In the genomic region with DNA sequence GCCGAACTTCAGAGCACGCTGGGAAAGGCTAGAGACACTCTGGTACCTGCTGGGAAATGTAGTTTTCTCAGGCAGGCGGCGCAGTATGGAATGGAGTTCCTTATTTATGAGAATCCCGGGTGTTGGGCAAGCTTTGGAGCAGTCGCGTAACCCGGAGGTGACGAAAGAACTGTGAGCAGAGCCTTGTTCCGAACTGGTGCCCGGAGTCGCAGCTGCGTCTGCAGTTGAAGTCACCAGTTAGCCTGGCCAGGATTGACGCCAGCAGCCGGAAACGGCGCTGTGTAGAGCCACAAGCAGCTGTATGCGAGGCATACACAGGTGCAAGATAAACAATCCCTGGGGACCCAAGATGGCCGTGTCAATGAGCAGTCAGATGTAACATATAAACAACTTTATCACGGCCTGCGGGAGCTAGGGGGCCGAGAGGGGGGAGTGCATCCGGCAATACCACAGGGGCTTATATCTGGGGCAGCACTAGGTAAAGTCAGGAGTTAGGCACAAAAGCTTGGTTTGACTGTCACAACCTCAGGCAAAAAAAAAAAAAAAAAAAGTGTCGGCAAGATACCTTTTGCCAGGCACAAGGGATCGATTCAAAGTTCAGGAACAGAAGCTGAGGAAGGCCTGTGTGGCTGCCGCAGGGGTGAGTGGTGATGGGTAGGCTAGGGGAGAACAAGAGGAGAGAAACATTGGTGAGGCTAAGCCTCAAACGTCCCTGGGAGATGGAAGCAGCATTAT, we compare ENCODE assay signal across 8 mouse cellular contexts. TPM values are rescaled to one million over a fixed set of nuclear protein-coding genes. Genes with fewer than 3 reads are reported as not detected.
A peak's percentile ranks its signal among the peaks of the same experiment; 100 is the strongest.
DNase-seq lines count a peak whose midpoint lies in the region; ATAC-seq lines count a peak whose summit lies in the region.

A gene (minus strand): TSS at position 162 of the 735 bp plus-strand sequence.

- H3K4me1 ChIP-seq in hindbrain, embryonic 16.5 days (ENCODE audit: control insufficient read depth, insufficient read depth, low read depth, low read length), result peaks cover 15% of the 10 kb centered on the region

- H3K27ac ChIP-seq in hindbrain, embryonic 16.5 days (ENCODE audit: low read depth, low read length), result peak within 1 kb of the TSS; percentile 89

- H3K9me3 ChIP-seq in hindbrain, embryonic 16.5 days (ENCODE audit: control insufficient read depth, low read length), result no peaks in the 10 kb centered on the region

- 2% methylated on average over 27 of the region's 27 CpGs for WGBS in hindbrain, embryonic 16.5 days

- 0 out of 2 replicates have a peak, but pooled peaks cover 3% of the 10 kb centered on the region for H3K36me3 ChIP-seq in hindbrain, embryonic 16.5 days (ENCODE audit: control insufficient read depth, insufficient read depth, low read length)

- peak within 1 kb of the TSS; percentile 72 for H3K9ac ChIP-seq in hindbrain, embryonic 16.5 days (ENCODE audit: low read depth, low read length)

- peak within 1 kb of the TSS; percentile 43 for H3K4me3 ChIP-seq in hindbrain, embryonic 16.5 days (ENCODE audit: low read length)

- H3K4me2 ChIP-seq in hindbrain, embryonic 16.5 days (ENCODE audit: low read length), result peak within 1 kb of the TSS; percentile 74

- ATAC-seq in activated CD4-positive, CD25-positive, alpha-beta regulatory T cell, adult 4 months, result peak; percentile 87
- peak; percentile 93 for ATAC-seq in common myeloid progenitor, adult 5-6 weeks (replicated peaks; ENCODE audit: low read depth, poor library complexity, severe bottlenecking)
- peak; percentile 94 for ATAC-seq in hindbrain, embryonic 16.5 days

- peak; percentile 91 for DNase-seq in gastrocnemius, adult 18-20 months (ENCODE audit: low spot score)
- DNase-seq in left cerebral cortex, adult 11 months (ENCODE audit: low spot score), result peak; percentile 92
- DNase-seq in lung, postnatal 36 days, result peak; percentile 97
- DNase-seq in retina, embryonic 14.5 days (ENCODE audit: low spot score), result peak; percentile 90
- peak; percentile 81 to 84 for DNase-seq in thymus, postnatal 36 days

- no peaks in the 10 kb centered on the region for H3K27me3 ChIP-seq in hindbrain, embryonic 16.5 days (replicated peaks; ENCODE audit: control insufficient read depth, insufficient read depth, low read length)

RNA-seq across cellular contexts. Expression of the gene that starts here (rescaled TPM):
- polyA plus RNA-seq in activated CD4-positive, CD25-positive, alpha-beta regulatory T cell, adult 4 months (2017; shearing (Covaris generic)), result 10 to 100 TPM; 18.0 to 33.4 TPM
- 1.2 and 2.6 TPM in 2 replicates for total RNA-seq in common myeloid progenitor, adult 5-6 weeks (2017)
- total RNA-seq in gastrocnemius, adult 18-20 months (2021), result 1 to 10 TPM; 5.8 to 6.2 TPM
- 8.2 and 8.7 TPM in 2 replicates for polyA plus RNA-seq in hindbrain, embryonic 16.5 days (2015; fragmentation: Nextera tagmentation; extraction: Ambion mirVana)

Comparison
In these comparisons a context has a peak if more than half of its experiments do, and no peak if none do; other contexts are left out.
1. Peak in every context shown above with its lines: DNase-seq, ATAC-seq, H3K4me3 ChIP-seq and H3K27ac ChIP-seq.